Mouse (Mus musculus): Measurements from ENCODE around the gene Rasgrp3.

DNA sequence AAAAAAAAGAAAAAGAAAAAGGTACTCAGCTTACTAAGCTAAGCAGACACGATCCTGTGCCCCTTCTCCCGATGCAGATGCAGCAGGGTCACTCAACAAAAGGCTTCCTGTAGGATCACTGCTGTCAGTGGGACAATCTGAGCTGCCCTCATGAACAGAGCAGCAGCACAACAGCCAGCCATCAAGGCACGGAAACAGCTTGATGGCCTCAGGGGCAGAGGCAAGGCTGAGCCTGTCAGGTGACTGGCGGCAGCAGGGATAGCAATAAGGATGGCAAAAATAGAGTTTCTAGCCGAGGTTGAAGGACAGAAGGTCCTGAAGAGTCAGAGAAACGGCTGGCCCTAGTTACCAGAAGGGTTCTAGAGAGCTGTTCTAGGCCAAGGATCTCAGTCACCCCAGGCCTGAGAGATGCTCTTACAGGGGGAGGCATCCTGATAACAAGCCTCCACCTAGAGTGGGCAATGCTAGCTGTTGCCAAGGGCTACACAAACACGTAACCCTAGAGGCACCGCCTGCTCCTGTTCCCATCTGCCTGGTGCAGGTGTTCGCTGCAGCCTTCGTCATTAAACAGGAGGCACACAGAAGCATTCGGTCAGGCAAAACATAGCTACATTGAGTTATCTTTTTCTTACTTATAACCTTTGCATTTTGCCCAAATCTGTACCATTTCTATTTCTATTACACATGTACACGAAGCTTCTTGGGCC is 98.8 kb downstream of the Rasgrp3 start:
- TF ChIP-seq CHD2 (IDR thresholded peaks at IDR 0.05; ENCODE audit: low read depth, low read length) (no peak), MAFK (IDR thresholded peaks at IDR 0.05; ENCODE audit: insufficient read depth, low read depth, low read length) (no peak), ZC3H11A (IDR thresholded peaks at IDR 0.05; ENCODE audit: borderline replicate concordance, low read depth, low read length) (no peak), HCFC1 (IDR thresholded peaks at IDR 0.05; ENCODE audit: borderline replicate concordance, insufficient read depth, low read length) (no peak)
